Mouse (Mus musculus) forebrain, embryonic 16.5 days (tissue): ENCODE measurements around the gene 1810046K07Rik. TPM values are rescaled to one million over a fixed set of nuclear protein-coding genes. Genes with fewer than 3 reads are reported as not detected.

ENCODE experiments used
- ATAC-seq: fragments of 200-750 bp; cut with Nextera tagmentation; 2 replicates; pipeline ENCODE4 v1.8.0; 2017; ENCODE audit warnings: mild to moderate bottlenecking, moderate library complexity
- H3K27ac ChIP-seq: fragments of 300-500 bp; sonication (generic); 2 replicates; pipeline ENCODE4 v1.5.1; 2014; ENCODE audit warnings: low read length, control low read depth
- H3K27me3 ChIP-seq: fragments of 300-500 bp; sonication (generic); replicated peaks from 2 replicates; pipeline ENCODE4 v1.6.1; 2014; ENCODE audit warnings: low read length; ENCODE audit not compliant: control insufficient read depth, insufficient read depth
- H3K36me3 ChIP-seq: fragments of 300-500 bp; sonication (generic); 2 replicates; pipeline ENCODE4 v1.6.1; 2014; ENCODE audit not compliant: control insufficient read depth, insufficient read depth
- H3K4me1 ChIP-seq: fragments of 300-500 bp; sonication (generic); replicated peaks from 2 replicates; pipeline ENCODE4 v1.6.1; 2014; ENCODE audit warnings: low read length; ENCODE audit not compliant: control insufficient read depth, insufficient read depth
- H3K4me2 ChIP-seq: fragments of 300-500 bp; sonication (generic); 2 replicates; pipeline ENCODE4 v1.6.1; 2014; ENCODE audit warnings: mild to moderate bottlenecking, low read length, control low read depth
- H3K4me3 ChIP-seq: fragments of 300-500 bp; sonication (generic); replicated peaks from 2 replicates; pipeline ENCODE4 v1.5.1; 2014; ENCODE audit warnings: mild to moderate bottlenecking, low read length, control low read depth
- H3K9ac ChIP-seq: fragments of 300-500 bp; sonication (generic); replicated peaks from 2 replicates; pipeline ENCODE4 v1.6.1; 2014; ENCODE audit warnings: low read depth, low read length, control low read depth
- H3K9me3 ChIP-seq: fragments of 300-500 bp; sonication (generic); 2 replicates; pipeline ENCODE4 v1.6.1; 2016; ENCODE audit warnings: low read length; ENCODE audit not compliant: control insufficient read depth
- WGBS: fragments of 180-500 bp; shearing (Covaris S2); extraction: QIAGEN DNeasy Blood & Tissue Kit; methylation state at CpG from one replicate; pipeline ENCODE4 v1.1.7; 2014; 5-methylcytosine and 5-hydroxymethylcytosine counted together
- polyA plus RNA-seq: library from polyadenylated mRNA; unstranded; fragments of >200 nt; fragmentation: Nextera tagmentation; extraction: Ambion mirVana; gene quantifications from 2 replicates; pipeline ENCODE4 v1.2.1, GENCODE M21; 2015

Gene 1810046K07Rik
- polyA plus RNA-seq: not detected in 2 replicates

- H3K36me3 ChIP-seq: no peaks in the 10 kb centered on the region
- no peak within 1 kb of the TSS for H3K9ac ChIP-seq
- H3K4me2 ChIP-seq: no peak within 1 kb of the TSS
- no peaks in the 10 kb centered on the region for H3K4me1 ChIP-seq
- no peak for ATAC-seq
- H3K27me3 ChIP-seq: no peaks in the 10 kb centered on the region
- 80% methylated on average over 3 of the region's 3 CpGs for WGBS
- H3K9me3 ChIP-seq: no peaks in the 10 kb centered on the region
- H3K27ac ChIP-seq: no peak within 1 kb of the TSS
- no peak within 1 kb of the TSS for H3K4me3 ChIP-seq
Observed at GRCm38 (mm10) chr9:51328731-51329130, at the start of gene 1810046K07Rik. Gene 1810046K07Rik (minus strand): TSS chr9:51328917.

GRCm38 (mm10) chr9:51369560-51369959 is 40.8 kb upstream of the 1810046K07Rik start:
- ATAC-seq: no peak
- Histone ChIP-seq H3K36me3 (no peaks in the 10 kb centered on the region), H3K27me3 (no peaks in the 10 kb centered on the region), H3K9me3 (no peaks in the 10 kb centered on the region), H3K27ac (no peak overlapping the region), H3K4me3 (no peak overlapping the region), H3K9ac (no peak overlapping the region), H3K4me2 (no peak overlapping the region), H3K4me1 (no peaks in the 10 kb centered on the region)
- WGBS: 64% methylated on average over 3 of the region's 3 CpGs

GRCm38 (mm10) chr9:51367124-51367523 is 38.4 kb upstream of the 1810046K07Rik start:
- H3K27ac ChIP-seq: no peak overlapping the region
- no peak for ATAC-seq
- H3K36me3 ChIP-seq: no peaks in the 10 kb centered on the region
- H3K4me1 ChIP-seq: no peaks in the 10 kb centered on the region
- no peaks in the 10 kb centered on the region for H3K27me3 ChIP-seq
- no peak overlapping the region for H3K4me3 ChIP-seq
- no peaks in the 10 kb centered on the region for H3K9me3 ChIP-seq
- WGBS: 94% methylated on average over 3 of the region's 3 CpGs
- H3K4me2 ChIP-seq: no peak overlapping the region
- H3K9ac ChIP-seq: no peak overlapping the region

DNA sequence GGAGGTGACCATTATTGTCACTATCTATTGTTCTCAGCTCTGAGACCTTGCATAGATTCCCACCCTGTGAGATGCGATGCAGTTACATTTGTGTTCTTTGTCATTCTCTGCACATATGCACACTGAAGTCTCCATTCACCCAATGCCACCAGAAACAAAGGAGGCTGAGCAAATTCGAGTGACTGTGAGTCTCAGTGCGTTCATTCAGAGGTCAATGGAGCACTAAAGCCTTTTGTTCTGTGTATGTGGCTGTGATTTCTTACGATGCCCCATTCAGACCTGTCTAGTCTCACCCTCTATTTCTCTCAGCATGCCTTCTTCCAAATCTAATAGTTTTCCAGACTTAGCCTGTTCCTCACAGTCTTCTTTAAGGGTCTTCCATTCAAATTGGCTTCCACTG is 35.3 kb upstream of the 1810046K07Rik start:
- no peaks in the 10 kb centered on the region for H3K36me3 ChIP-seq
- no peaks in the 10 kb centered on the region for H3K9me3 ChIP-seq
- H3K27me3 ChIP-seq: no peaks in the 10 kb centered on the region
- no peak overlapping the region for H3K4me2 ChIP-seq
- no peak overlapping the region for H3K9ac ChIP-seq
- H3K4me1 ChIP-seq: no peaks in the 10 kb centered on the region
- ATAC-seq: no peak
- no peak overlapping the region for H3K27ac ChIP-seq
- H3K4me3 ChIP-seq: no peak overlapping the region
- 14% methylated on average over 4 of the region's 4 CpGs for WGBS

DNA sequence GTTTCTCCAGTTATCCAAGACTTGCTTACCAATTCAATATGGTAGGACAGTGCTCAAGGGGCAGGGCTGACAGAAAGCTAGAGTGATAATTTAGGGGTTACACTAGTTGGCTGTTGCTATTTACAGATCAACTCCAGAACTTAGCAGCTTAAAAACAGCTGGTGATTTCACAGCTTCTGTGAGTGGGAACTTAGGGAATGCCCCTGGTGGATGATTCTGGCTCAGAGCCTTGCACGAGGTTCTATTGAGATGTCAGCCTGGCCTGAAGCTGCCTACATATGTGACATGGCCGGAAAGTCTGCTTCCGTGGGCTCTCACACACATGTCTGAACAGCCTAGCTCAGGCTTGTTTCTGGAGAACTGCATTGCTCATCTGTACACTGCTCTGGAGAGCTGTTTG is 24.8 kb upstream of the 1810046K07Rik start:
- no peak for ATAC-seq
- no peak overlapping the region for H3K9ac ChIP-seq
- H3K27me3 ChIP-seq: no peaks in the 10 kb centered on the region
- H3K4me2 ChIP-seq: no peak overlapping the region
- H3K4me1 ChIP-seq: no peaks in the 10 kb centered on the region
- H3K4me3 ChIP-seq: no peak overlapping the region
- 75% methylated on average over 3 of the region's 3 CpGs for whole genome bisulfite sequencing
- H3K27ac ChIP-seq: no peak overlapping the region
- H3K36me3 ChIP-seq: no peaks in the 10 kb centered on the region
- H3K9me3 ChIP-seq: no peaks in the 10 kb centered on the region

GRCm38 (mm10) chr9:51352896-51353295 is 24.2 kb upstream of the 1810046K07Rik start:
- Histone ChIP-seq H3K4me3 (no peak overlapping the region), H3K4me1 (no peaks in the 10 kb centered on the region), H3K9ac (no peak overlapping the region), H3K4me2 (no peak overlapping the region), H3K36me3 (no peaks in the 10 kb centered on the region), H3K9me3 (no peaks in the 10 kb centered on the region), H3K27ac (no peak overlapping the region), H3K27me3 (no peaks in the 10 kb centered on the region)
- WGBS: 84% methylated on average over 3 of the region's 3 CpGs
- ATAC-seq: no peak

DNA sequence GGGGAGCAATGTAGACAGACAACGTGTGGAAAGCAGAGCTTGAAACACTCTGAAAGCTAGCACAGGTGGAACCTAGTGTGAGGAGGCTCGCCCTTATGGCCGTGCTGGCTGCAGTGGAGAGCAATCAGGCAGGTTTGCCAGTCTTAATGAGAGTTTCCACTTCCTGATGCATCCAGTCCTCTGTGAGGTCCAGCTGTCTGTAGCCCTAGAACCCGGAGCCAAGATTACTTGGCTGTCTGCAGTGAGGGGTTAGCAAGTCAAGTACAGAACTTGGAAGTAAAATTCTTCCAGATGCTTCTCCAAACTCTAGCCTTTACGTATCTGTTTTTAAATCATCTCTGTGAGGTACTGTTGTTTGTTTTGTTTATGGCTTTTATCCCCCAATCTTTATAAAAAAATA is 20.7 kb upstream of the 1810046K07Rik start:
- H3K27ac ChIP-seq: no peak overlapping the region
- 88% methylated on average over 5 of the region's 5 CpGs for WGBS
- H3K4me3 ChIP-seq: no peak overlapping the region
- no peaks in the 10 kb centered on the region for H3K36me3 ChIP-seq
- H3K9ac ChIP-seq: no peak overlapping the region
- H3K9me3 ChIP-seq: no peaks in the 10 kb centered on the region
- no peak overlapping the region for H3K4me2 ChIP-seq
- no peak for ATAC-seq
- no peaks in the 10 kb centered on the region for H3K4me1 ChIP-seq
- H3K27me3 ChIP-seq: no peaks in the 10 kb centered on the region

DNA sequence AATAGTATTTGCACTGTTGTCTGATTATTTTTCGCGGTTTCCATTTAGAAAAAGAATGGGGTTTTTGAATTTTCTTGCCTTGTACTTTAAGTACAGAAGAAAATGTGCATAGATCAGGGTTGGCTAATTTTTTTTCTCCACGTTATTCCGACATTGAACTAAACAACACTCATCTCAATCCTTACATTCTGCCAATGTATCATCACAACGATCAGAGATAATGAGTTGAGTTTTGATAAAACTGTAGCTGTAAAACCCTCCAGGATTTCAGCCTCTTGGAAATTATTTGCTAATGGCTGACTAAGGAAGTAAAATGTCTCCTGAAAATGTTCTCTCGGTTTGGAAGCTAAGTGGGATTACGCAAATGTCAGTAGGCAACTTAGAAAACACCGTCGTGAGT is 17.1 kb upstream of the 1810046K07Rik start:
- Histone ChIP-seq H3K4me2 (no peak overlapping the region), H3K9me3 (no peaks in the 10 kb centered on the region), H3K4me1 (no peaks in the 10 kb centered on the region), H3K36me3 (no peaks in the 10 kb centered on the region), H3K4me3 (no peak overlapping the region), H3K9ac (no peak overlapping the region), H3K27ac (no peak overlapping the region), H3K27me3 (no peaks in the 10 kb centered on the region)
- 89% methylated on average over 9 of the region's 9 CpGs for WGBS
- ATAC-seq: no peak

DNA sequence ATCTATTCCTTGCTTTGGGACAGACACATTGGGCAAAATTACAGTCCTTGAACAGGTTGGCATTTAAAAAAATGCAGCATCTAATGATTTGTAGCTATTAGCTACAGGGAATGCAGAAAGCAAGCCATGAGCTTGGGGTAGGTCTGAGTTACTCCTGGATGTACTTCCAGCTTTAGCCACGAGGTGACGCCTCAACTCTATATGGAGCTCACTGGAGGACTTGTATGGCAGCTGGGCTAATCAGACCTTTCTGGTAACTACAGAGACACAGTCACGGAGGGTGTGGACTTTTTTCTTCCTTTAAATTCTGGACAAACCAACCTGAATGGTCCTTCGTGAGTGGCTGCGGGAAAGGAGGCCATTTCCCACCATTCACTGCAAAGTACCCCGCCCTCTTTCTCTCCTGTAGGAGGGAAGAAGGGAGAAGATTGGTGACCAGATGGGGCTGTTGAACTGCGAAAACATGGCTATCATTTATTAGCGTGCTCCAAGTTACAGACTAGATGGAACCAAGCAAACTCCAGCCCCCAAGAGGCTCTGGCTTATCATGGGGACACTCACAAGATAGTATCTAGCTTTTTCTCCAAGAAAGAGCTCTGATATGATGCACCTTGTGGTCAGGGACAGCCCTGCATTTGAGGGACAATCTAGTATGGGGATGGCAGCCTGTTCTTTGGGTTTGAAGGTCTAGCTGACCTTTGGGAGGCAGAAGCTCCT is 6.7 kb upstream of the 1810046K07Rik start:
- Histone ChIP-seq H3K36me3 (no peaks in the 10 kb centered on the region), H3K27me3 (no peaks in the 10 kb centered on the region), H3K9ac (no peak overlapping the region; the same call in 1 of the 2 replicates), H3K4me1 (0 out of 2 replicates have a peak, but pooled peaks cover 4% of the 10 kb centered on the region), H3K4me2 (peak overlapping the region; percentile 31), H3K4me3 (no peak overlapping the region), H3K9me3 (no peaks in the 10 kb centered on the region), H3K27ac (no peak overlapping the region)
- WGBS: 24% methylated on average over 8 of the region's 8 CpGs
- peak; percentile 97 for ATAC-seq
